Mouse (Mus musculus): ENCODE results near the gene Aldoart1.

DNA sequence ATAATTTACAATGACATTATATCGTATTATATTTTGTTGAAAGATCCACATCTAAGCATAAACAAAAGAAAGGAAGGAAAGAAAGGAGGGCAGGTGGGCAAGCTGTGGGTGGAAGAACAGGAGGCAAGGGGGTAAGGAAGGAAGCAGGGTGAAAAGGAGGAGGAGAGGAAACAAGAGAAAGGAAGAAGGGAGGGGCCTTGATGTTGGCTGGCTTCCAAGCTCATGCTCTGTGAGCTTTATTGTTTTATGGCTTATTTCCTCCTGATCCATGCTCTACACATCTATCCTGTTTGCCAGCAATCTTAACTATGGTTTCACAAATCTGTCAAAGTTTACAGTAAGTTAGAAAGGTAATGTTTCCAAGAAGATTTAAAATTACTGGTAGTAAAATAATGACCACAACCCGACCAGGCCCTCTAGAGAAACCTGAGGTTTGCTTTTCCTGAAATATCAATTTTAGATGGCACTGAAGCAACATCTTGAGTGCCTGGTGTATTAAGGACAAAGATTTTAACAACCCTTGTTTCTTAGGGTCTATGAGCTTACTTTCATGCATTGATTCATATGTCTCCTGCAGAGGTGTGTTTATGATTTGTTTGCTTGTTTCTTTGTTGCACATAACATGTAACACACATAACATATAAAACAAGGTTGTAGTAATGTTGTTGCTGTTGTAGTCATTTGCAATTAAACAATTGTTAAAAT is 13.1 kb upstream of the Aldoart1 start:
- TF ChIP-seq GATA1 (IDR thresholded peaks at IDR 0.05; ENCODE audit: low read length) (no peak), TAL1 (IDR thresholded peaks at IDR 0.05; ENCODE audit: low read length) (no peak)

Measured in erythroblast, embryonic 14.5 days (primary cell).